Mouse (Mus musculus) liver, adult 10 weeks (tissue): ENCODE measurements around the gene Fam192a. TPM values are rescaled to one million over a fixed set of nuclear protein-coding genes. Genes with fewer than 3 reads are reported as not detected.

ENCODE experiments used
- polyA plus RNA-seq: library from polyadenylated mRNA; stranded (reverse); fragments of 350-450 nt; fragmentation: Illumina TruSeq; extraction: RNeasy Lipid Tissue Mini Kit (QIAGEN cat#74804); gene quantifications from one replicate; pipeline ENCODE4 v1.2.3, GENCODE M21; 2014; ENCODE audit warnings: low read depth, low replicate concordance

The Fam192a gene
- polyA plus RNA-seq: 27.8 TPM

DNA sequence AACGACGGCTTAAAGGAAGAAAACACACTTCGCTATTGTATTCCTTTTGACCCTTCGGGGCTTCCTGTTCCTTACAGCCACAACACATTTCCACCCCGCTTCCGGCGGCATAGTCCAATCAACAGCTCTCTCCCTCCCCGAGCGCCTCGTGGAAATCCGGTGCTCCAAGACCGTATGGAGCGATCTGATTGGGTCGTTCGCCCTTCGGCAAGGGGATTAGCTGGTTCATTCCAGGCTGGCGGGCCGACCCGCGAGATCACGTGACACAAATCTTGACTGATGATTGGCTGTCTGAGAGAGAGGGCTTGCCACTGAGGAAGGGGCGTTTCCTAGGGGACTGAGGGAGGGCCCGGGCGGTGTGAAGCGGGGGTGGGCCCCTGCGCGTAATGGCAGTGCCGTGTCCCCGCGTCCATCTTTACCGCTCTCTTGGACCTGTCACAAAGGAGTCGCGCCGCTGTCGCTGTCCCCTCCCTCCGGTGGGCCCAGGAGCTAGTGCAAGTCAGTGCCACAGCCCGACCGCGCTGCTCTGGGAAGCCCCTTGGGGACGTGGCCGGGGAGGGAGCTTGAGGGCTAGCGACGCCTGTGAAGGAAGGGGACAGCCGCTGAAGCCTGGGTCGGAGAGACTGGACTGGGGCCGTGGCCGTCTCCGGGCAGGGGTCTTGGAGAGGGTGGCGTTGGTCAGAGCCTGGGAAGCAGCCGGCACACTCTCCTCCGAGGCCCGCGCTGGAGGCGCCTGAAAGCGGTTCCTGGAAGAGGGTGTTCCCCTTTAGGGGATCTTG, at the start of gene Fam192a, which contains the start of gene Rspry1:
Fam192a (minus strand) TSS at position 391 of the 779 bp plus-strand sequence.
Rspry1 (plus strand) TSS at position 331 of the 779 bp plus-strand sequence.

DNA sequence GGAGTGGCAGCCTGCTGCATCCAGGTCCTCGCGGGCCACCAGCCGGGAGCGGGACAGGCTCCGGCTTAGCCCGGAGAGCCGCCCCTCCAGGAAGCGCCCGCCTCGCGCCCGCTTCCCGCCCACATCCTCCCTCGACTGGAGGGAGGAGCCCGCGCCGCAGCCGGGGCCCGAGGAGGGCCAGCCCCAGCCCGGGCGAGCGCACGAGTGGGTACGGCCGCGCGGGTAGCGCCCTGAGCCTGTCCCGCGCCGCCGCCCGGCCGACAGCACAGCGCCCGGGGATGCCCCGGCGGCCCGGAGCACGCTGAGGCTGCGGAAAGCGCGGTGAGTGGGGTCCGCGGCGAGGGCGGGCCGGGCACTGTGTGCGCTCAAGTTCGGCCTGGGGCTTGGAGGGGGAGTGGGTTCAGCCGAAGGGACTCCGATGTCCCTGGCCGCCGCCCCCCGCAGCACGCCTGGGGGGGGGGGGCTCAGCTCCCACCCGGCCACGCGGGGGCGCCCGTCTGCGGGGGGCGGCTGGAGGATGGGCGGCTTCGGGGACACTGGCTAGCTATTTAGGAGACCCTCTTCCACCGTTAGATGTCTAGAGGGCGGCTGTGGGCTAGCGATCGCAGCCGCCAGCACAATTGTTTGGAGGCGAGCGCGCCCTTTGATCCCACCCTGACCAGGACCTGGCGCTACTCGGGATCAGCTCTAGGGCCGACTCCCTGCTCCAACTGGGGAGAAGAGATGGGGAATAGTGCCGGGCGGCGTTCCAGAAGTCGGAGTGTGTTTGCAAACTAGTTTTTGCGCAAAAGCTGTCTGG, 68.7 kb downstream of the Fam192a start, which contains the start of gene Cpne2:
Cpne2 (plus strand) TSS at position 118 of the 799 bp plus-strand sequence.

Other genes with a start within 250 kb of the Fam192a start
- 193 TPM for gene Herpud1, start 215.6 kb downstream of the Fam192a start, polyA plus RNA-seq
- gene Nlrc5, start 167.6 kb downstream of the Fam192a start, polyA plus RNA-seq: 18.6 TPM
- gene Cpne2, start 69.0 kb downstream of the Fam192a start, polyA plus RNA-seq: 4.4 TPM
- 24.9 TPM for gene Rspry1, start 60 bp downstream of the Fam192a start, polyA plus RNA-seq
- gene Arl2bp, start 64.6 kb upstream of the Fam192a start, polyA plus RNA-seq: 20.6 TPM
- 3.2 TPM for gene Pllp, start 94.3 kb upstream of the Fam192a start, polyA plus RNA-seq
- not detected for gene Ccl22, start 143.6 kb upstream of the Fam192a start, polyA plus RNA-seq
- gene Cx3cl1, start 170.0 kb upstream of the Fam192a start, polyA plus RNA-seq: not detected
- not detected for gene Ccl17, start 208.5 kb upstream of the Fam192a start, polyA plus RNA-seq
- gene Coq9, start 236.3 kb upstream of the Fam192a start, polyA plus RNA-seq: 20.4 TPM
- gene Ciapin1, start 236.4 kb upstream of the Fam192a start, polyA plus RNA-seq: 7.0 TPM